Mouse (Mus musculus): ENCODE data around the gene Akap11. TPM values are rescaled to one million over a fixed set of nuclear protein-coding genes. Genes with fewer than 3 reads are reported as not detected.

Gene Akap11
- polyA plus RNA-seq (2015; fragmentation: Nextera tagmentation; extraction: Ambion mirVana), result 32.1 and 33.8 TPM in 2 replicates

DNA sequence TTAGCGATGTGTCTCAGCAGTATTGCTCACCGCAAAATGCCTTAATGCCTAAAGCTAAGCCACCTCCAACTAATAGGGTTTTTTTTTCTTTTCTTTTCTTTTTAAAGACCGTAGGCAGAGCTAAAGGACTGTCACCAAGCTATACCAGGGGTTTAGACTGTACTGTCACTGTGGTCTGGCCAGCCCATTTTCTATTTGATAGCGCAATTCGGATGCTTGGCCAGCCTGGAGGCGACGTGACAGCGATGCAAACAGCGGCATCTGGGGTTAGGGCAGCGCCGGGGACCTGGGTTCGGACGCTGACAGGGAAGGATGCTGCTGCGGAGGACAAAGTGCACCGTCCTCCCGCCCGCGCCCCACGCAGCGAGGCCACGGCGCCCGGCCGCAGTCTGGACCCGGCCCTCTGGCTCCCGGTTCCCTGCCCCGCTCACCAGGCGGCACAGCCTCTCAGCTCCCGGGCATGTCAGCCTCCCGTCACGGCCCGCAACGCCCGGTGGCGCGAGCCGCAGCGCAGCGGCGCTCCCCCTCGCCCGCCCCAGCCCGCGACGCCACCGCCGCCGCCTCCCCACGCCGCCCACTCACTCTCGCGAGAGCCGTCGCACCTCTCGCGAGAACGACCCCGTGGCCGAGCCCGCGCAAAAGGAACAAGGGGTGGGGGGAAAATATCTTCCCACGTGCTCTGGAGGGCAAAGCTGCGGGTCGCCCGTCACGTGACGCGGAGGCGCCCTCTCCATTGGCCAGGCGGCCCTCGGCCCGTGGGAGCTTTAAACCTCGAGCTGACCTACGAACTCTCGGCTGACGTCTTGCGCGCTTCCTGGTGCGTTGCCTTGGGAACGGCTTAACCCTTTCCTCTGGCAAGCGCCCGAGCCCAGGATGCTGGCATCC, at the start of gene Akap11:
Gene Akap11 (minus strand): TSS at position 528 of the 885 bp plus-strand sequence.
- peak within 1 kb of the TSS; percentile 98 for H3K27ac ChIP-seq (ENCODE audit: low read depth, low read length)
- H3K27me3 ChIP-seq (replicated peaks; ENCODE audit: control insufficient read depth, insufficient read depth, low read length), result no peaks in the 10 kb centered on the region
- under 1% methylated on average over 68 of the region's 82 CpGs for WGBS
- peak; percentile 96 for ATAC-seq
- no peaks in the 10 kb centered on the region for H3K36me3 ChIP-seq (ENCODE audit: control insufficient read depth, insufficient read depth, low read length)
- H3K4me1 ChIP-seq (ENCODE audit: control insufficient read depth, insufficient read depth, low read depth, low read length), result peaks cover 24% of the 10 kb centered on the region
- H3K4me2 ChIP-seq (ENCODE audit: low read length), result peak within 1 kb of the TSS; percentile 78
- peak within 1 kb of the TSS; percentile 95 for H3K4me3 ChIP-seq (ENCODE audit: low read length)
- peak within 1 kb of the TSS; percentile 97 for H3K9ac ChIP-seq (ENCODE audit: low read depth, low read length)
- H3K9me3 ChIP-seq (ENCODE audit: control insufficient read depth, low read length), result no peaks in the 10 kb centered on the region

DNA sequence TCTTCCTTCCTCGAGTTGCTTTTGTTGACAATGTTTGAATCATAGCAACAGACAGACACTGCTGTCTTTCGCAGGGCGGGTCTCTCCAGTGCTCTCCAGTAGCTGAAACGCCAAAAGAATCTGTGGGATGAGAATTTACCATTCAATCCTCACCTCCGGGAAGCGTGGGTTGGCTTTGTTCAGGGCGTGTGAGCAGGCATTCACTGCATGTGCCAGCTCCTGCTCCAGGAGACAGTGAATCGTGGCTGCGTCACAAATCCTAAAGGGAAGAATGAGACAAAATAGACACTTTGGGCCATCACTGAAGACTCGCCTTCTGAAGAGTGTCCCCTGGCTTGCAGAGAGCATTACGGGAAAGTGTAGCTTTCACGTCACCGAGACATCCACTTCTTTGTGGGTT, 47.6 kb upstream of the Akap11 start:
- H3K4me2 ChIP-seq (ENCODE audit: low read length), result no peak overlapping the region
- no peaks in the 10 kb centered on the region for H3K27me3 ChIP-seq (replicated peaks; ENCODE audit: control insufficient read depth, insufficient read depth, low read length)
- H3K9ac ChIP-seq (ENCODE audit: low read depth, low read length), result no peak overlapping the region
- H3K9me3 ChIP-seq (ENCODE audit: control insufficient read depth, low read length), result no peaks in the 10 kb centered on the region
- no peak overlapping the region for H3K27ac ChIP-seq (ENCODE audit: low read depth, low read length)
- peaks cover 13% of the 10 kb centered on the region for H3K36me3 ChIP-seq (ENCODE audit: control insufficient read depth, insufficient read depth, low read length)
- no peak for ATAC-seq
- 85% methylated on average over 13 of the region's 13 CpGs for WGBS
- H3K4me3 ChIP-seq (ENCODE audit: low read length), result no peak overlapping the region
- no peaks in the 10 kb centered on the region for H3K4me1 ChIP-seq (ENCODE audit: control insufficient read depth, insufficient read depth, low read depth, low read length)

DNA sequence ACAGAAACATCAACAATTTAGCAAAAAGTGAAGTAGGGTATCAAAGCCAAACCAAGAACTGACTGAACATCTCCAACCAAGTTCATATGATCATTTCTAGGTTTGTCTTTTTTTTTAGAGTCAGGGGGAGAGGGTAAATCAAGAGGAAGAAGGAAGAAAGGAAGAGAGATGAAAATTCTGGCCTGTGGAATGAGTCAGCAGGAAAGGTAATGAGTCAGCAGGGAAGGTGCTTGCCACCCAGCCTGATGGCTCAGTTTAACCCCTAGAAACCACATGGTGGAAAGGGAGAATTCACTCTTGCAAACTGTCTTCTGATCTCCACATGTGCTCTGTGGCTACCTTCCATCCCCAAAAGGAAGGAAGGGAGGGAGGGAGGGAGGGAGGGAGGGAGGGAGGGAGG, 46.6 kb upstream of the Akap11 start:
- Histone ChIP-seq H3K4me3 (ENCODE audit: low read length) (no peak overlapping the region), H3K9ac (ENCODE audit: low read depth, low read length) (no peak overlapping the region), H3K4me1 (ENCODE audit: control insufficient read depth, insufficient read depth, low read depth, low read length) (no peaks in the 10 kb centered on the region), H3K27me3 (replicated peaks; ENCODE audit: control insufficient read depth, insufficient read depth, low read length) (no peaks in the 10 kb centered on the region), H3K4me2 (ENCODE audit: low read length) (no peak overlapping the region), H3K9me3 (ENCODE audit: control insufficient read depth, low read length) (no peaks in the 10 kb centered on the region), H3K36me3 (ENCODE audit: control insufficient read depth, insufficient read depth, low read length) (peaks cover 13% of the 10 kb centered on the region), H3K27ac (ENCODE audit: low read depth, low read length) (no peak overlapping the region)
- ATAC-seq, result no peak

GRCm38 (mm10) chr14:78575899-78576298, 39.3 kb upstream of the Akap11 start:
- Histone ChIP-seq H3K36me3 (ENCODE audit: control insufficient read depth, insufficient read depth, low read length) (peaks cover 13% of the 10 kb centered on the region; the same call in 1 of the 2 replicates), H3K9me3 (ENCODE audit: control insufficient read depth, low read length) (no peaks in the 10 kb centered on the region), H3K27ac (ENCODE audit: low read depth, low read length) (no peak overlapping the region), H3K4me1 (ENCODE audit: control insufficient read depth, insufficient read depth, low read depth, low read length) (no peaks in the 10 kb centered on the region), H3K9ac (ENCODE audit: low read depth, low read length) (no peak overlapping the region), H3K4me2 (ENCODE audit: low read length) (no peak overlapping the region), H3K4me3 (ENCODE audit: low read length) (no peak overlapping the region), H3K27me3 (replicated peaks; ENCODE audit: control insufficient read depth, insufficient read depth, low read length) (no peaks in the 10 kb centered on the region)
- ATAC-seq, result no peak
- WGBS, result 74% methylated on average over 13 of the region's 13 CpGs

DNA sequence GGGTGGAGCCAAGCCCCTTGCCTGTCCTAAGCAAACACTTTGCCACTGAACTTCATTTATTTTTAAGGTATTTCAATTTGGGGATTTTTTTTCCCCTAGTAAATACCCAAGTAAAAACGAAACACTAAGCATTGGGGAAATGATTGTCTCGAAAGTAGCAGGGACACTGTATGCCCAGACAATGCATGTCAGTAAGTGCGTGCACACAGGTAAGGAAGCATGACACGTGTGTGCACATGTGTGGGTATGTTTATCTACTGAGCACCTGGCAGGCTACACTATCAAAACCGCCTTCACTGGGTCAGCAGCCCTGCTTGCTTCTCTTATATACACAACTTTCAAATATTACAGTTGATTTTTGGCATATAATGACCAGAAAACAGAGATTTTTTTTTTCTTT, 31.8 kb upstream of the Akap11 start:
- Histone ChIP-seq H3K36me3 (ENCODE audit: control insufficient read depth, insufficient read depth, low read length) (peaks cover 10% of the 10 kb centered on the region; the same call in 1 of the 2 replicates), H3K9me3 (ENCODE audit: control insufficient read depth, low read length) (no peaks in the 10 kb centered on the region), H3K4me1 (ENCODE audit: control insufficient read depth, insufficient read depth, low read depth, low read length) (no peaks in the 10 kb centered on the region), H3K4me3 (ENCODE audit: low read length) (no peak overlapping the region), H3K27ac (ENCODE audit: low read depth, low read length) (no peak overlapping the region), H3K27me3 (replicated peaks; ENCODE audit: control insufficient read depth, insufficient read depth, low read length) (no peaks in the 10 kb centered on the region), H3K4me2 (ENCODE audit: low read length) (no peak overlapping the region), H3K9ac (ENCODE audit: low read depth, low read length) (no peak overlapping the region)
- 91% methylated on average over 5 of the region's 5 CpGs for WGBS
- ATAC-seq, result no peak

GRCm38 (mm10) chr14:78566431-78566830, 29.8 kb upstream of the Akap11 start:
- H3K4me3 ChIP-seq (ENCODE audit: low read length), result no peak overlapping the region
- no peaks in the 10 kb centered on the region for H3K9me3 ChIP-seq (ENCODE audit: control insufficient read depth, low read length)
- peaks cover 9% of the 10 kb centered on the region; the same call in 1 of the 2 replicates for H3K36me3 ChIP-seq (ENCODE audit: control insufficient read depth, insufficient read depth, low read length)
- H3K9ac ChIP-seq (ENCODE audit: low read depth, low read length), result no peak overlapping the region
- no peaks in the 10 kb centered on the region for H3K27me3 ChIP-seq (replicated peaks; ENCODE audit: control insufficient read depth, insufficient read depth, low read length)
- WGBS, result 62% methylated on average over 4 of the region's 4 CpGs
- no peak for ATAC-seq
- no peak overlapping the region for H3K4me2 ChIP-seq (ENCODE audit: low read length)
- no peaks in the 10 kb centered on the region for H3K4me1 ChIP-seq (ENCODE audit: control insufficient read depth, insufficient read depth, low read depth, low read length)
- no peak overlapping the region for H3K27ac ChIP-seq (ENCODE audit: low read depth, low read length)

- Histone ChIP-seq H3K4me1 (ENCODE audit: control insufficient read depth, insufficient read depth, low read depth, low read length) (no peaks in the 10 kb centered on the region), H3K27me3 (replicated peaks; ENCODE audit: control insufficient read depth, insufficient read depth, low read length) (no peaks in the 10 kb centered on the region), H3K9me3 (ENCODE audit: control insufficient read depth, low read length) (no peaks in the 10 kb centered on the region), H3K4me3 (ENCODE audit: low read length) (no peak overlapping the region), H3K4me2 (ENCODE audit: low read length) (no peak overlapping the region), H3K27ac (ENCODE audit: low read depth, low read length) (no peak overlapping the region), H3K36me3 (ENCODE audit: control insufficient read depth, insufficient read depth, low read length) (peaks cover 5% of the 10 kb centered on the region; the same call in 1 of the 2 replicates), H3K9ac (ENCODE audit: low read depth, low read length) (no peak overlapping the region)
- WGBS, result 68% methylated on average over 2 of the region's 2 CpGs
- ATAC-seq, result no peak
Observed at GRCm38 (mm10) chr14:78564292-78564691, 27.7 kb upstream of the Akap11 start.

DNA sequence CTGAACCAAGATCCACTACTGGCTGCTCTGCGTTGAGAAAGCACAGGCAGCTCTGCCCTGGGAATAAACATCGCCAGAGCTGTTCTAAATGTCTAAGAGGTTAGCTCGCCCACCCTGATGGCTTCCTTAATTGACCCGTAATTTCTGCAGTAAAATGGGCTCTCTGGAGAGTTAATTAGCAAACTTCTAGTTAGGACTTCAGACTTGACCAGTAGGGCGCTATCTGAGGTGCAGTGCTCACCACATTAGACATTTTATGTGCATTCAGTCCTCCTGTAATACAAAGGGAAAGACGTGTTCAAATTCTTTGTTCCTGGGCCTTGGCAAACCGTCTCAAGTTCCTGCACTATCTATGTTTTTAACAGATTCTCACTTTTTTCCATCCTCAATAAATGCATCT, 26.6 kb upstream of the Akap11 start:
- Histone ChIP-seq H3K4me3 (ENCODE audit: low read length) (no peak overlapping the region), H3K4me1 (ENCODE audit: control insufficient read depth, insufficient read depth, low read depth, low read length) (no peaks in the 10 kb centered on the region), H3K9me3 (ENCODE audit: control insufficient read depth, low read length) (no peaks in the 10 kb centered on the region), H3K27me3 (replicated peaks; ENCODE audit: control insufficient read depth, insufficient read depth, low read length) (no peaks in the 10 kb centered on the region), H3K36me3 (ENCODE audit: control insufficient read depth, insufficient read depth, low read length) (peaks cover 7% of the 10 kb centered on the region; the same call in 1 of the 2 replicates), H3K9ac (ENCODE audit: low read depth, low read length) (no peak overlapping the region), H3K4me2 (ENCODE audit: low read length) (no peak overlapping the region), H3K27ac (ENCODE audit: low read depth, low read length) (no peak overlapping the region)
- no peak for ATAC-seq
- 64% methylated on average over 7 of the region's 7 CpGs for WGBS

DNA sequence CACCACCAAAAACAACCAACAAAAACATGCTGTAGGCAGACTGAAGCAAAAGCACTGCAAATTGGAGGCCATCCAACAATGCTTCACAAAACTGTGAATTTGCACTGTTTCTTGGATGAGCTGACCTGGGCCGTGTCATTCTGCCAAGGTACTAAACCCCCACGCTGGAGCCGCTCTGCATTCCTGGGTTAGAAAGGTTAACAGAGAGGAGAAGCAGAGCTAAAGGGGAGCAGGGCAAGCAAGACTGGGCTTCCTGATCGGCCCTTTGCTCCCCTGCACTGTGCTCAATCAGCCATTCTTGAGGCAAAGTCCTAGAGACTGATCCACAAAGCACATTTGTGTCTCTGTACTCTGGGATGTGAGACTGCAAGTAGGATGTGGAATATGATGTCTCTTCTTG, 25.5 kb upstream of the Akap11 start:
- ATAC-seq, result no peak
- no peak overlapping the region for H3K4me3 ChIP-seq (ENCODE audit: low read length)
- 80% methylated on average over 4 of the region's 4 CpGs for WGBS
- no peak overlapping the region for H3K4me2 ChIP-seq (ENCODE audit: low read length)
- no peaks in the 10 kb centered on the region for H3K9me3 ChIP-seq (ENCODE audit: control insufficient read depth, low read length)
- H3K9ac ChIP-seq (ENCODE audit: low read depth, low read length), result no peak overlapping the region
- H3K4me1 ChIP-seq (ENCODE audit: control insufficient read depth, insufficient read depth, low read depth, low read length), result no peaks in the 10 kb centered on the region
- H3K27ac ChIP-seq (ENCODE audit: low read depth, low read length), result no peak overlapping the region
- H3K36me3 ChIP-seq (ENCODE audit: control insufficient read depth, insufficient read depth, low read length), result peaks cover 2% of the 10 kb centered on the region; the same call in 1 of the 2 replicates
- no peaks in the 10 kb centered on the region for H3K27me3 ChIP-seq (replicated peaks; ENCODE audit: control insufficient read depth, insufficient read depth, low read length)

Data from hindbrain, embryonic 16.5 days (tissue).